Mouse (Mus musculus) forebrain, postnatal 0 days (tissue): Measurements from ENCODE around the gene Etv4. TPM values are rescaled to one million over a fixed set of nuclear protein-coding genes. Genes with fewer than 3 reads are reported as not detected.

Experiments used
- ATAC-seq: fragments of 200-750 bp; cut with Nextera tagmentation; 2 replicates; pipeline ENCODE4 v1.8.0; 2017; ENCODE audit warnings: mild to moderate bottlenecking, moderate library complexity
- DNase-seq: peaks from one replicate; pipeline ENCODE4 v3.0.0-alpha.2; 2015
- H3K27ac ChIP-seq: fragments of 300-500 bp; sonication (generic); 2 replicates; pipeline ENCODE4 v1.5.1; 2014; ENCODE audit warnings: low read depth, mild to moderate bottlenecking, antibody characterized with exemption, low read length, moderate library complexity, mixed read lengths
- H3K27me3 ChIP-seq: fragments of 300-500 bp; sonication (generic); 2 replicates; pipeline ENCODE4 v1.6.1; 2014; ENCODE audit warnings: mild to moderate bottlenecking, low read length, mixed read lengths; ENCODE audit not compliant: insufficient read depth
- H3K36me3 ChIP-seq: fragments of 300-500 bp; sonication (generic); 2 replicates; pipeline ENCODE4 v1.6.1; 2014; ENCODE audit warnings: mild to moderate bottlenecking, moderate library complexity; ENCODE audit not compliant: insufficient read depth
- H3K4me1 ChIP-seq: fragments of 300-500 bp; sonication (generic); 2 replicates; pipeline ENCODE4 v1.6.1; 2014; ENCODE audit warnings: antibody characterized with exemption; ENCODE audit not compliant: insufficient read depth
- H3K4me2 ChIP-seq: fragments of 300-500 bp; sonication (generic); 2 replicates; pipeline ENCODE4 v1.6.1; 2014; ENCODE audit warnings: low read depth, mild to moderate bottlenecking, moderate library complexity
- H3K4me3 ChIP-seq: fragments of 300-500 bp; sonication (generic); 2 replicates; pipeline ENCODE4 v1.5.1; 2014; ENCODE audit warnings: low read depth, low read length, mixed read lengths
- H3K9ac ChIP-seq: fragments of 300-500 bp; sonication (generic); 2 replicates; pipeline ENCODE4 v1.6.1; 2014; ENCODE audit warnings: mild to moderate bottlenecking
- H3K9me3 ChIP-seq: fragments of 300-500 bp; sonication (generic); 2 replicates; pipeline ENCODE4 v1.6.1; 2016; ENCODE audit warnings: low read length
- CTCF ChIP-seq: sonication (generic); IDR thresholded peaks from 2 replicates; pipeline ENCODE4 v1.5.1; 2016; ENCODE audit warnings: antibody characterized with exemption, control low read depth, low read depth
- whole genome bisulfite sequencing: fragments of 180-500 bp; shearing (Covaris S2); extraction: QIAGEN DNeasy Blood & Tissue Kit; methylation state at CpG from one replicate; pipeline ENCODE4 v1.1.7; 2014; 5-methylcytosine and 5-hydroxymethylcytosine counted together
- polyA plus RNA-seq: library from polyadenylated mRNA; unstranded; fragments of >200 nt; fragmentation: Nextera tagmentation; extraction: Ambion mirVana; gene quantifications from 2 replicates; pipeline ENCODE4 v1.2.1, GENCODE M21; 2015
- total RNA-seq: library from RNA; depleted of rRNA; stranded (reverse); fragments of >200 nt; gene quantifications from 2 replicates; pipeline ENCODE4 v1.2.3, GENCODE M21; 2014

Etv4 gene
- total and polyA plus RNA-seq, 2 experiments from 2014 or later: 16.8 to 25.1 TPM

DNA sequence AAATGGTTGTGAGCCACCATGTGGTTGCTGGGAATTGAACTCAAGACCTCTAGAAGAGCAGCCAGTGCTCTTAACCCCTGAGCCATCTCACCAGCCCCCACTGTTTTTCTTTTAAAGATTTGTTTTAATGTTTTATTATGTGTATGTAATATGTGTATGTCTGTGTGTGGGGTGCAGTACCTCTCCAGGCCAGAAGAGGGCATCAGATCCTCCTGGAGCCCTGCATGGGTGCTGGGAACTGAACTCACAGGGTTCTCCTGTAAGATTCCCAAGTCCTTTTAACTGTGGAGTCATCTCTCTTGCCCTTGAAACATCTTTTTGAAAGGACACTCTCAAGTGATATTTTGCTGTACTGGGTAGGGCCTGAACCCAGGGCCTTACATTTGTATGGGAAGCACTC is 34.7 kb upstream of the Etv4 start:
- no peaks in the 10 kb centered on the region for H3K9me3 ChIP-seq
- no peak for ATAC-seq
- no peak for DNase-seq
- peak; percentile 32 for TF ChIP-seq CTCF
- no peak overlapping the region for H3K4me3 ChIP-seq
- H3K9ac ChIP-seq: no peak overlapping the region
- no peaks in the 10 kb centered on the region for H3K4me1 ChIP-seq
- no peak overlapping the region for H3K27ac ChIP-seq
- H3K27me3 ChIP-seq: no peaks in the 10 kb centered on the region
- H3K4me2 ChIP-seq: no peak overlapping the region
- H3K36me3 ChIP-seq: no peaks in the 10 kb centered on the region

DNA sequence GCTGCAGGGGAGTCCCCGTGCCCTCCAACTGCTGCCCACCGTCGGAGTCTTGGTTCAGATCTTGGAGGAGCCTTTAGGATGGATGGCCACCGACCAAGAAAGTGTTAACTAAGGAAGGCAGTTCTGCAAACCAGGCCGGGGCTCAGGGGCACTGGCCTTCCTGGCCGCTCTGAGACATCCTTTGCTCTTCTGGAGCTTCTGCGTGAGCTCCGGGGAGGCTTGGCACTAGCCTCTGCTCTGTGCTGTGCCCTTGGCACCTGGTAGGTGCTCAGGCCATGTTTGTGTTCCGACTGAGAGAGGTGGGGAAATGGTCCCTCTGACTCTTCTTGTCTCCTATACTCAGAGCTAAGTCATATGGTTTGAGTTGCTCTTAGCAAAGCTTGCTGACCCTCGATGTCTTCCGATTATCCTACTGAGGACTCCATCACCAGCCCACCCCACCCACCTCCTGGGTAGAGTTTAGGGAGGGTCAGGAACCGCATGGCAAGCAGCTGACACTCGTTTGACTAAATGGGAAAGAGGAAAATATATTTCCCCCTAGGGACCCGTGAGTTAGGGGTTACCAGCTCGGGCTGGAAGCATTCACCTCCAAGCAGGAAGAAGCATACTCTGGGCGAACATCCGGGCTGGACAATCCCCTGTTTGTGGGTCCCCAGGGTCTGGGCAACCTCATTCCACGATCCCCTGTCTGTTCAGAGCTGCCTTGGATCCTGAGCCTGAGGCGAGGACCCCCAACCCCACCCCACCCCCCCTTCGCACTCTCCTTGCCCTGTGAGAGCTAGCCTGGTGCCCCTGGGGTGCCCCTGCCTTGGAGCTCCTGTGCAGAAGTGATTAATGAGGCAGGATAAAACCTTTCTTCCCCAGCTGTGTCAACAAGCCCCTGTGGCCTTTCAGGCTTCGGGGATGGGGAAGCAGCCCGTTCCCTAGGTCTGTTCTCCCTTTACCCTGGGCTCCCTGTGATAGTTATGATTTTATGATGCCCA is 30.2 kb upstream of the Etv4 start:
- peak overlapping the region; percentile 38 for H3K4me2 ChIP-seq
- H3K4me3 ChIP-seq: no peak overlapping the region
- 26% methylated on average over 22 of the region's 22 CpGs for WGBS
- no peaks in the 10 kb centered on the region for H3K4me1 ChIP-seq
- no peaks in the 10 kb centered on the region for H3K27me3 ChIP-seq
- DNase-seq (no peak), ATAC-seq (no peak)
- no peak overlapping the region for H3K9ac ChIP-seq
- no peaks in the 10 kb centered on the region for H3K36me3 ChIP-seq
- no peak for TF ChIP-seq CTCF
- H3K9me3 ChIP-seq: no peaks in the 10 kb centered on the region
- H3K27ac ChIP-seq: no peak overlapping the region

DNA sequence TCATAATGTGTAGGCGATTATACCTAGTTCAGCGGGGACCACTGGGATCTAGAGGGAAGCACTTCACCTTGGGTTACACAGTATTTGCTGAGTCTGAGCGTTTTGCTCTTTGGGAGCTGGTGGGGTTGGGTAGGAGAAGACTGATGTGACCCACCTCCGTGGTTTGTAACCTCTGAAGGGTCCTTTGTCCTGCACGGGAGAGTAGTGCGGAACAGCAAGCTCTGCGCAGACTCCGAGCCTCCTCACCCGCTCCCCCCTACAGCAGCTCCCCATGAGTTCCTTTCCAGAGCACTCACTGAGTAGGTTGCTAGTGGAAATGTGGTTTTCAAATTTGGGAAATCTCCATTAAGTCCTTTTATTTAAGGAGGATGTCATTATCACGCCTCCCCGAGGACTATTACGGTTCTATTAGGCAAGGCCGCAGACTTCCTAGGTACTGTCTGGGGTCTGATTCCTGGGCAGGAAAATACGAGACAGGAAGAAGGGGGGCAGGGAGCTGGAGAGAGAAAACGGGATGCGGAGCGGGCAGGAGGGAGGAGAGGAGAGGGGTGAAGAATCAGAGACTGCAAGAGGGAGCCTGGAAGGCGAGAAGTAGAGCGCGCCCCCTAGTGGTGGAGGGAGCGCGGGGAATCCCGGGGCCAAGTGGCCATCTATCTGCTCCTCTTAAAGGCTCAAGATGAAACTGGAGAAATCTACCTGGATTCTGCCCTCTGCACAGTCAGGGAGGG is 29.4 kb upstream of the Etv4 start:
- Histone ChIP-seq H3K9ac (0 out of 2 replicates have a peak overlapping the region, but pooled peaks have one; percentile 2), H3K9me3 (no peaks in the 10 kb centered on the region), H3K36me3 (no peaks in the 10 kb centered on the region), H3K27me3 (no peaks in the 10 kb centered on the region), H3K27ac (no peak overlapping the region), H3K4me2 (peak overlapping the region; percentile 38), H3K4me1 (no peaks in the 10 kb centered on the region), H3K4me3 (peak overlapping the region; percentile 11)
- peak; percentile 83 for TF ChIP-seq CTCF
- WGBS: 11% methylated on average over 23 of the region's 23 CpGs
- DNase-seq (peak; percentile 74), ATAC-seq (peak; percentile 65)

DNA sequence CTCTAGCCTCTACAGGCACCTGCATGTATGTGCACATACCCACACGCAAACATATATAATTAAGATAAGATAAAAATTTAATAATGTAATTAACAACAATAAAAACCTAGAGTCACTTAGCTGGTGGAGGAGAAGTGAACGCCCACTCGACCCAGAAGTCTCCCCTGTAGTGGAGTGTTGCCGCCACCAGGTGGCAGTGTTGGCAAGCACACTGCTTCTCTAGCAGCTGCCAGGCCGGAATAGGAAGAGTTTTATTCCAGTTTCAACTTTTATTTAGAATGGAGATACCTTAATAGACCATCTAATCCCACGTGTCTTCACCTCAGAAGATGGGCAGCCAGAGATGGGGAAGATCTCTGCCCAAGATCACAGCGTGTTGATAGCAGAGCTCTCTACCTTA is 28.1 kb upstream of the Etv4 start:
- TF ChIP-seq CTCF: peak; percentile 98
- peak; percentile 88 for DNase-seq
- no peaks in the 10 kb centered on the region for H3K4me1 ChIP-seq
- H3K27me3 ChIP-seq: no peaks in the 10 kb centered on the region
- H3K4me3 ChIP-seq: no peak overlapping the region
- no peaks in the 10 kb centered on the region for H3K9me3 ChIP-seq
- H3K27ac ChIP-seq: no peak overlapping the region
- no peak overlapping the region for H3K9ac ChIP-seq
- no peak overlapping the region for H3K4me2 ChIP-seq
- 2% methylated on average over 7 of the region's 7 CpGs for WGBS
- peak; percentile 58; the same call in 1 of the 2 replicates for ATAC-seq
- H3K36me3 ChIP-seq: no peaks in the 10 kb centered on the region

DNA sequence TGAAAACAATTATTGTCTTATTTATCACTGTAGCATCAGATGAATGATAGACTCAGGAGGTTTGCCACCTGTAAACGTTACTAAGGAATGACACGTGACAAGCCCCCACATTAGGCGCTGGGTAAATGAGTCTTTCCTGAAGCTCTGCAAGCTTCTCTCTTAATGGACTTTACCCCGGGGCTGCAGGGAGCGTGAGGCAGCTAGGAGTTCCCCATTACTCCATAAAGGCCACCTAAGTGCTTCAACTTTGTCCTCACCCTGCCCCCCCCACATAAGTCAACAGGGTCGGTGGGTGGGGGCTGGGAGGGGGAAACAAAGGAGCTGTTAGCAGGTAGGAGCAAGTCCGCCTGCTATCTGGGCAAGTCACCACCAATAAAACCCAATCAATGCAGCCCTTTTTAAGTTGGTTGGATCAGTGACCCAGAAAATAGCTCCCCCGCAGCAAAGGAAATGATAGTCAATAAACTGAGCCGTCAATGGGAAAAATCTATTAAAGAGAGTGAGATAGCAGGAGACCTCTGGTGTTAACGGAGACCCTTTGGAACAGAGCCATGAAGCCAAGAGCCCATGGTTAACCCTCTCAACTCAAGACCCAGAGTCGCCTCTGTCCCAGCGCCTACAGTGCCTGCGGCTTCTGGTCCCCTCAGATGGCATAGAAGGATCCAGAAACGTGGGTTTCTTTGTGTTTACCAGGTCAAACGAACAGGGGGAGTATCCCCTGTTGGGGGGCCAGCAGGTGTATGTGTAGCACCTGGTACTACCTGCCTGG is 24.1 kb upstream of the Etv4 start:
- no peak overlapping the region for H3K9ac ChIP-seq
- 36% methylated on average over 15 of the region's 15 CpGs for WGBS
- no peaks in the 10 kb centered on the region for H3K9me3 ChIP-seq
- no peak for TF ChIP-seq CTCF
- ATAC-seq (no peak), DNase-seq (no peak)
- H3K4me2 ChIP-seq: no peak overlapping the region
- no peaks in the 10 kb centered on the region for H3K36me3 ChIP-seq
- H3K4me3 ChIP-seq: no peak overlapping the region
- H3K27me3 ChIP-seq: no peaks in the 10 kb centered on the region
- H3K4me1 ChIP-seq: no peaks in the 10 kb centered on the region
- H3K27ac ChIP-seq: no peak overlapping the region

DNA sequence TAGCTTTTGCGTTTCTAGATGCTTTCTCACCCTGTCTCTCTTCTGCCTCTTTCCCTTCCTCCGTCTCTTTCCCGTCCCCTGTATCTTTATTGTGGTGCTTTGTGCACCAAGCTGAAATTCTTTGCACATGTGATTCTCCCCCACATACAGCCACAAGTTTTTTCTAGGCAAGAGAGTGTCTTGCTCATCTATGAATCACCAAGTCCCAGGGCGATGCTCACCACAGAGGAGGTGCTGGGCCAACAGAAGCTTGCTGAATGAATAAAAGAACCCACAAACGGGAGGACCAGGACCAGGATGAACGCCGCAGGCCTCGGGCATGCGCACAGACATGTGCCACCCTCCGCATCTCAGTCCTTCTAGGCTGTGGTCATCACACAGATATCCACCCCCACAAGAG is 22.1 kb upstream of the Etv4 start:
- H3K9me3 ChIP-seq: no peaks in the 10 kb centered on the region
- H3K27ac ChIP-seq: no peak overlapping the region
- H3K27me3 ChIP-seq: no peaks in the 10 kb centered on the region
- no peak overlapping the region for H3K9ac ChIP-seq
- no peaks in the 10 kb centered on the region for H3K36me3 ChIP-seq
- no peak overlapping the region for H3K4me2 ChIP-seq
- no peak overlapping the region for H3K4me3 ChIP-seq
- WGBS: 82% methylated on average over 10 of the region's 10 CpGs
- TF ChIP-seq CTCF: no peak
- no peaks in the 10 kb centered on the region for H3K4me1 ChIP-seq
- ATAC-seq (no peak), DNase-seq (no peak)
